Mouse (Mus musculus) stomach, embryonic 16.5 days (tissue): Measurements from ENCODE around the gene Serpinb1c. TPM values are rescaled to one million over a fixed set of nuclear protein-coding genes. Genes with fewer than 3 reads are reported as not detected.

ENCODE experiments used
- ATAC-seq: fragments of 200-750 bp; cut with Nextera tagmentation; 2 replicates; pipeline ENCODE4 v1.8.0; 2017; ENCODE audit warnings: moderate number of reproducible peaks, moderate TSS enrichment; ENCODE audit not compliant: insufficient read depth, low FRiP score
- H3K27ac ChIP-seq: fragments of 300-500 bp; sonication (generic); 2 replicates; pipeline ENCODE4 v1.5.1; 2014; ENCODE audit warnings: low read length
- H3K27me3 ChIP-seq: fragments of 300-500 bp; sonication (generic); 2 replicates; pipeline ENCODE4 v1.6.1; 2014; ENCODE audit warnings: low read length, control low read depth, mixed read lengths; ENCODE audit not compliant: control insufficient read depth, insufficient read depth
- H3K36me3 ChIP-seq: fragments of 300-500 bp; sonication (generic); 2 replicates; pipeline ENCODE4 v1.6.1; 2014; ENCODE audit warnings: low read length; ENCODE audit not compliant: control insufficient read depth, insufficient read depth
- H3K4me1 ChIP-seq: fragments of 300-500 bp; sonication (generic); 2 replicates; pipeline ENCODE4 v1.6.1; 2014; ENCODE audit warnings: low read length, control low read depth, mixed read lengths; ENCODE audit not compliant: control insufficient read depth, insufficient read depth
- H3K4me2 ChIP-seq: fragments of 300-500 bp; sonication (generic); 2 replicates; pipeline ENCODE4 v1.6.1; 2014; ENCODE audit warnings: low read depth, low read length, mixed read lengths
- H3K4me3 ChIP-seq: fragments of 300-500 bp; sonication (generic); replicated peaks from 2 replicates; pipeline ENCODE4 v1.5.1; 2014; ENCODE audit warnings: mild to moderate bottlenecking, low read length
- H3K9ac ChIP-seq: fragments of 300-500 bp; sonication (generic); 2 replicates; pipeline ENCODE4 v1.6.1; 2014; ENCODE audit warnings: low read length
- H3K9me3 ChIP-seq: fragments of 300-500 bp; sonication (generic); replicated peaks from 2 replicates; pipeline ENCODE4 v1.6.1; 2016; ENCODE audit warnings: low read length, control low read depth; ENCODE audit not compliant: control insufficient read depth
- WGBS: fragments of 180-500 bp; shearing (Covaris S2); extraction: QIAGEN DNeasy Blood & Tissue Kit; methylation state at CpG from one replicate; pipeline ENCODE4 v1.1.7; 2014; 5-methylcytosine and 5-hydroxymethylcytosine counted together
- polyA plus RNA-seq: library from polyadenylated mRNA; unstranded; fragments of >200 nt; fragmentation: Nextera tagmentation; extraction: Ambion mirVana; gene quantifications from 2 replicates; pipeline ENCODE4 v1.2.1, GENCODE M21; 2015

Gene Serpinb1c
- polyA plus RNA-seq, 1 experiment from 2014 or later = not detected

- Histone ChIP-seq H3K4me2 (no peak overlapping the region), H3K4me3 (no peak overlapping the region), H3K27me3 (no peaks in the 10 kb centered on the region), H3K4me1 (peaks cover 26% of the 10 kb centered on the region), H3K27ac (no peak overlapping the region), H3K9ac (no peak overlapping the region), H3K9me3 (no peaks in the 10 kb centered on the region), H3K36me3 (no peaks in the 10 kb centered on the region)
- WGBS = 12% methylated on average over 7 of the region's 7 CpGs
- peak; percentile 26; the same call in 1 of the 2 replicates for ATAC-seq
Observed at GRCm38 (mm10) chr13:32851967-32852366, 46.0 kb downstream of the Serpinb1c start.

- peaks cover 26% of the 10 kb centered on the region for H3K4me1 ChIP-seq
- ATAC-seq = peak; percentile 67
- peak within 1 kb of the TSS; percentile 80 for H3K27ac ChIP-seq
- peak within 1 kb of the TSS; percentile 60 for H3K9ac ChIP-seq
- H3K4me2 ChIP-seq = peak within 1 kb of the TSS; percentile 41
- WGBS = 49% methylated on average over 10 of the region's 10 CpGs
- no peaks in the 10 kb centered on the region for H3K9me3 ChIP-seq
- no peaks in the 10 kb centered on the region for H3K36me3 ChIP-seq
- no peaks in the 10 kb centered on the region for H3K27me3 ChIP-seq
- H3K4me3 ChIP-seq = peak within 1 kb of the TSS; percentile 37
Observed at GRCm38 (mm10) chr13:32850668-32851404, 47.2 kb downstream of the Serpinb1c start, which contains the start of gene Serpinb1a. Gene Serpinb1a (minus strand): TSS chr13:32851185.

DNA sequence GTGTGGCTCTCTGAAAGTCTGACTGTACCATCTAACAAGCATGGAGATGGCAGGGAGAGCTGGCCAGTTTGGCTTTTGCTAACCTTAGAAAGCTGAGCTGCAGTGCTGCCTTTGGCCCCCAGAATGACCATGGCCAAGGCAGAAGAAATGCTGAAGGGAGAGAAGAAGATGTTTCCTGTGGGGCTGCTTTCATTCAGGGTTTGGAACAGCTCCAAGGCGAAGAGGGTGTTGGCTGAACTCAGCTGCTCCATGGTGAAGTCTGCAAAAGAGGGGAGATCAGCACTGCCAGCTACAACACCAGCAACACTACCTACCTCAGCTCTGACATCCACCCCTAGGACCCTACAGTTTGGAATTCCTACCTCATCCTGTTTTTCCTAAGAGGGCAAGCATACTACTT lies 47.9 kb downstream of the Serpinb1c start:
- Histone ChIP-seq H3K9ac (no peak overlapping the region), H3K9me3 (no peaks in the 10 kb centered on the region), H3K27ac (peak overlapping the region; percentile 80), H3K27me3 (no peaks in the 10 kb centered on the region), H3K4me1 (peaks cover 26% of the 10 kb centered on the region), H3K4me2 (peak overlapping the region; percentile 41), H3K4me3 (peak overlapping the region; percentile 37; the same call in 1 of the 2 replicates), H3K36me3 (no peaks in the 10 kb centered on the region)
- ATAC-seq = 0 out of 2 replicates have a peak, but pooled peaks have one; percentile 6
- WGBS = 67% methylated on average over 1 of the region's 1 CpGs

DNA sequence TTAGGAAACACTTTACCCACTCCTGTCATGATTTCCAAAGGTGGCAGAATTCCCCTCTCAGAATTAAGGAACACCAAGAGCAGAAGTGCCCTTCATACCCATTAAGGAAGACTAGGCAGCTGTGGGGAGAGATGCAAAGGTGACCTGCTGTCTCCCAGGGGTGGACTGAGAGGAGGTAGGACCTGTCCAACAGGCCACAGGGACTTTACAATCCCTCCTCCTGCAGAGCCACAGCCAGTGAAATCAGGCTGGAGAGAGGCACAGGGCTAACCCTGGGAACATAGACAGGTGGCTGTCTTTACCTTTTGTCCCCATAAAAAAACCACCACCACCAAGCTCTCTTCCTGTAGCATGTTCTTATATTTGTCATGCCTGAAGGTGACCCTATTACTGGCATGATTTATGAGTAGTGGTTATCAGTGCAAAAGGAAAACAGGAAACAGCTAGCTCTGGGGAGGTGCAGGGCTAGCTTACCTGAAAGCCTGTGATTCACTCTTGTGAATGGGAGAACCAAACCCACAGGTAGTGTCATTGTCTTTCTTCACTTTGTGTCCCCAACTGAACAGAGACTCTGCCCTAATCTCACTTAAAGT lies 48.4 kb downstream of the Serpinb1c start:
- ATAC-seq = peak; percentile 68
- no peaks in the 10 kb centered on the region for H3K36me3 ChIP-seq
- H3K27me3 ChIP-seq = no peaks in the 10 kb centered on the region
- H3K9ac ChIP-seq = 0 out of 2 replicates have a peak overlapping the region, but pooled peaks have one; percentile 24
- H3K4me3 ChIP-seq = no peak overlapping the region
- H3K4me1 ChIP-seq = peaks cover 26% of the 10 kb centered on the region
- H3K27ac ChIP-seq = peak overlapping the region; percentile 80
- H3K9me3 ChIP-seq = no peaks in the 10 kb centered on the region
- H3K4me2 ChIP-seq = peak overlapping the region; percentile 41

- peak overlapping the region; percentile 41 for H3K4me2 ChIP-seq
- H3K27me3 ChIP-seq = no peaks in the 10 kb centered on the region
- H3K9ac ChIP-seq = 0 out of 2 replicates have a peak overlapping the region, but pooled peaks have one; percentile 24
- H3K36me3 ChIP-seq = no peaks in the 10 kb centered on the region
- WGBS = 26% methylated on average over 4 of the region's 4 CpGs
- H3K27ac ChIP-seq = peak overlapping the region; percentile 80
- no peak overlapping the region for H3K4me3 ChIP-seq
- H3K4me1 ChIP-seq = peaks cover 26% of the 10 kb centered on the region
- H3K9me3 ChIP-seq = no peaks in the 10 kb centered on the region
- peak; percentile 85 for ATAC-seq
Observed at GRCm38 (mm10) chr13:32849092-32849491, 48.9 kb downstream of the Serpinb1c start.

- H3K9ac ChIP-seq = no peak overlapping the region
- H3K4me3 ChIP-seq = no peak overlapping the region
- ATAC-seq = no peak
Observed at GRCm38 (mm10) chr13:32846221-32846620, 51.8 kb downstream of the Serpinb1c start.

GRCm38 (mm10) chr13:32841349-32841748 lies 56.7 kb downstream of the Serpinb1c start:
- ATAC-seq = no peak
- no peak overlapping the region for H3K9ac ChIP-seq

More at GRCm38 (mm10) chr13:32846221-32846620, 51.8 kb downstream of the Serpinb1c start:
- H3K9me3 ChIP-seq = no peaks in the 10 kb centered on the region
- H3K36me3 ChIP-seq = no peaks in the 10 kb centered on the region
- no peaks in the 10 kb centered on the region for H3K27me3 ChIP-seq
- no peak overlapping the region for H3K4me2 ChIP-seq
- no peak overlapping the region for H3K27ac ChIP-seq
- peaks cover 21% of the 10 kb centered on the region for H3K4me1 ChIP-seq

GRCm38 (mm10) chr13:32839314-32839713 lies 58.7 kb downstream of the Serpinb1c start:
- WGBS = 33% methylated on average over 1 of the region's 1 CpGs
- H3K9me3 ChIP-seq = no peaks in the 10 kb centered on the region
- no peak overlapping the region for H3K27ac ChIP-seq

More at GRCm38 (mm10) chr13:32841349-32841748, 56.7 kb downstream of the Serpinb1c start:
- H3K4me2 ChIP-seq = no peak overlapping the region
- no peaks in the 10 kb centered on the region for H3K36me3 ChIP-seq
- H3K9me3 ChIP-seq = no peaks in the 10 kb centered on the region
- no peak overlapping the region for H3K27ac ChIP-seq
- H3K4me1 ChIP-seq = no peaks in the 10 kb centered on the region
- 95% methylated on average over 3 of the region's 3 CpGs for WGBS
- no peak overlapping the region for H3K4me3 ChIP-seq
- H3K27me3 ChIP-seq = no peaks in the 10 kb centered on the region

GRCm38 (mm10) chr13:32834513-32834912 lies 63.5 kb downstream of the Serpinb1c start:
- Histone ChIP-seq H3K36me3 (no peaks in the 10 kb centered on the region), H3K4me1 (peaks cover 6% of the 10 kb centered on the region; the same call in 1 of the 2 replicates), H3K27me3 (no peaks in the 10 kb centered on the region), H3K4me3 (no peak overlapping the region), H3K9ac (no peak overlapping the region), H3K9me3 (no peaks in the 10 kb centered on the region), H3K4me2 (no peak overlapping the region), H3K27ac (no peak overlapping the region)
- 91% methylated on average over 5 of the region's 5 CpGs for WGBS
- ATAC-seq = no peak

More at GRCm38 (mm10) chr13:32839314-32839713, 58.7 kb downstream of the Serpinb1c start:
- no peaks in the 10 kb centered on the region for H3K4me1 ChIP-seq
- H3K9ac ChIP-seq = no peak overlapping the region
- no peak for ATAC-seq
- H3K27me3 ChIP-seq = no peaks in the 10 kb centered on the region
- H3K4me2 ChIP-seq = no peak overlapping the region
- H3K36me3 ChIP-seq = no peaks in the 10 kb centered on the region
- H3K4me3 ChIP-seq = no peak overlapping the region
